Mouse (Mus musculus) stomach, embryonic 15.5 days (tissue): ENCODE measurements at regions not wholly inside any gene's neighbourhood (a gene's known extent, or its start where the extent isn't known, plus 50 kb on each side); places are given as distances from the start of the nearest gene placed in this dataset.

ENCODE experiments used
- ATAC-seq: fragments of 200-750 bp; cut with Nextera tagmentation; 2 replicates; pipeline ENCODE4 v1.8.0; 2017; ENCODE audit warnings: low read depth, moderate number of reproducible peaks, moderate TSS enrichment; ENCODE audit not compliant: insufficient read depth, low FRiP score
- H3K27ac ChIP-seq: fragments of 300-500 bp; sonication (generic); 2 replicates; pipeline ENCODE4 v1.5.1; 2015; ENCODE audit warnings: mild to moderate bottlenecking, inconsistent platforms
- H3K27me3 ChIP-seq: fragments of 300-500 bp; sonication (generic); replicated peaks from 2 replicates; pipeline ENCODE4 v1.6.1; 2015; ENCODE audit warnings: inconsistent platforms
- H3K36me3 ChIP-seq: fragments of 300-500 bp; sonication (generic); 2 replicates; pipeline ENCODE4 v1.6.1; 2015; ENCODE audit warnings: inconsistent platforms
- H3K4me1 ChIP-seq: fragments of 300-500 bp; sonication (generic); 2 replicates; pipeline ENCODE4 v1.6.1; 2015; ENCODE audit warnings: inconsistent platforms
- H3K4me2 ChIP-seq: fragments of 300-500 bp; sonication (generic); 2 replicates; pipeline ENCODE4 v1.6.1; 2015; ENCODE audit warnings: mild to moderate bottlenecking, inconsistent platforms
- H3K4me3 ChIP-seq: fragments of 300-500 bp; sonication (generic); replicated peaks from 2 replicates; pipeline ENCODE4 v1.5.1; 2015; ENCODE audit warnings: inconsistent platforms
- H3K9ac ChIP-seq: fragments of 300-500 bp; sonication (generic); 2 replicates; pipeline ENCODE4 v1.6.1; 2015; ENCODE audit warnings: inconsistent platforms
- H3K9me3 ChIP-seq: fragments of 300-500 bp; sonication (generic); 2 replicates; pipeline ENCODE4 v1.6.1; 2016; ENCODE audit warnings: inconsistent platforms
- WGBS: fragments of 180-500 bp; shearing (Covaris S2); methylation state at CpG from one replicate; pipeline ENCODE4 v1.1.7; 2015; 5-methylcytosine and 5-hydroxymethylcytosine counted together

GRCm38 (mm10) chr8:49282401-49282800 is 438.6 kb upstream of the Tenm3 start:
- H3K27me3 ChIP-seq = no peaks in the 10 kb centered on the region
- H3K9me3 ChIP-seq = no peaks in the 10 kb centered on the region
- no peaks in the 10 kb centered on the region for H3K36me3 ChIP-seq
- no peak for ATAC-seq
- WGBS = 59% methylated on average over 4 of the region's 4 CpGs
- H3K27ac ChIP-seq = no peak overlapping the region
- H3K4me3 ChIP-seq = no peak overlapping the region
- H3K9ac ChIP-seq = no peak overlapping the region
- H3K4me1 ChIP-seq = no peaks in the 10 kb centered on the region
- no peak overlapping the region for H3K4me2 ChIP-seq

- Histone ChIP-seq H3K4me3 (no peak overlapping the region), H3K4me1 (no peaks in the 10 kb centered on the region), H3K27ac (no peak overlapping the region), H3K4me2 (no peak overlapping the region), H3K27me3 (no peaks in the 10 kb centered on the region), H3K9ac (no peak overlapping the region), H3K9me3 (no peaks in the 10 kb centered on the region), H3K36me3 (no peaks in the 10 kb centered on the region)
- ATAC-seq = no peak
- WGBS = 82% methylated on average over 5 of the region's 5 CpGs
These were observed 437.5 kb upstream of the Tenm3 start for GRCm38 (mm10) chr8:49281254-49281653.

GRCm38 (mm10) chr8:49274031-49274430 is 430.3 kb upstream of the Tenm3 start:
- no peak overlapping the region for H3K4me3 ChIP-seq
- no peak overlapping the region for H3K27ac ChIP-seq
- no peak overlapping the region for H3K4me2 ChIP-seq
- H3K27me3 ChIP-seq = no peaks in the 10 kb centered on the region
- ATAC-seq = no peak
- no peaks in the 10 kb centered on the region for H3K9me3 ChIP-seq
- no peaks in the 10 kb centered on the region for H3K4me1 ChIP-seq
- H3K9ac ChIP-seq = no peak overlapping the region
- H3K36me3 ChIP-seq = no peaks in the 10 kb centered on the region
- 89% methylated on average over 4 of the region's 4 CpGs for WGBS

- Histone ChIP-seq H3K9me3 (no peaks in the 10 kb centered on the region), H3K27me3 (no peaks in the 10 kb centered on the region), H3K27ac (no peak overlapping the region), H3K36me3 (no peaks in the 10 kb centered on the region), H3K4me2 (no peak overlapping the region), H3K4me1 (no peaks in the 10 kb centered on the region), H3K4me3 (no peak overlapping the region), H3K9ac (no peak overlapping the region)
- WGBS = 100% methylated on average over 1 of the region's 1 CpGs
- no peak for ATAC-seq
These were observed 429.4 kb upstream of the Tenm3 start for GRCm38 (mm10) chr8:49273109-49273508.

- 71% methylated on average over 6 of the region's 6 CpGs for WGBS
- Histone ChIP-seq H3K4me2 (no peak overlapping the region), H3K9me3 (no peaks in the 10 kb centered on the region), H3K4me1 (no peaks in the 10 kb centered on the region), H3K4me3 (no peak overlapping the region), H3K27ac (no peak overlapping the region), H3K27me3 (no peaks in the 10 kb centered on the region), H3K36me3 (no peaks in the 10 kb centered on the region), H3K9ac (no peak overlapping the region)
- no peak for ATAC-seq
These were observed 419.7 kb upstream of the Tenm3 start for GRCm38 (mm10) chr8:49263416-49263815.

- Histone ChIP-seq H3K36me3 (no peaks in the 10 kb centered on the region), H3K27ac (no peak overlapping the region)
These were observed 419.0 kb upstream of the Tenm3 start for GRCm38 (mm10) chr8:49262797-49263196.

GRCm38 (mm10) chr8:49255954-49256353 is 412.2 kb upstream of the Tenm3 start:
- ATAC-seq = no peak
- H3K9me3 ChIP-seq = no peaks in the 10 kb centered on the region
- H3K27me3 ChIP-seq = no peaks in the 10 kb centered on the region
- H3K4me3 ChIP-seq = no peak overlapping the region
- H3K4me2 ChIP-seq = no peak overlapping the region
- no peaks in the 10 kb centered on the region for H3K36me3 ChIP-seq
- WGBS = 63% methylated on average over 2 of the region's 2 CpGs
- no peak overlapping the region for H3K9ac ChIP-seq
- no peak overlapping the region for H3K27ac ChIP-seq
- no peaks in the 10 kb centered on the region for H3K4me1 ChIP-seq

More at GRCm38 (mm10) chr8:49262797-49263196, 419.0 kb upstream of the Tenm3 start:
- ATAC-seq = no peak
- H3K9ac ChIP-seq = no peak overlapping the region
- no peak overlapping the region for H3K4me2 ChIP-seq
- no peak overlapping the region for H3K4me3 ChIP-seq
- no peaks in the 10 kb centered on the region for H3K4me1 ChIP-seq
- H3K9me3 ChIP-seq = no peaks in the 10 kb centered on the region
- no peaks in the 10 kb centered on the region for H3K27me3 ChIP-seq
- WGBS = 74% methylated on average over 3 of the region's 3 CpGs

GRCm38 (mm10) chr8:49254311-49254828 is 410.6 kb upstream of the Tenm3 start:
- Histone ChIP-seq H3K36me3 (no peaks in the 10 kb centered on the region), H3K9me3 (no peaks in the 10 kb centered on the region), H3K27me3 (no peaks in the 10 kb centered on the region), H3K4me2 (no peak overlapping the region), H3K9ac (no peak overlapping the region), H3K27ac (no peak overlapping the region), H3K4me1 (no peaks in the 10 kb centered on the region), H3K4me3 (no peak overlapping the region)
- WGBS = 71% methylated on average over 3 of the region's 3 CpGs
- no peak for ATAC-seq

- Histone ChIP-seq H3K9ac (no peak overlapping the region), H3K4me3 (no peak overlapping the region), H3K27me3 (no peaks in the 10 kb centered on the region), H3K9me3 (no peaks in the 10 kb centered on the region), H3K4me1 (no peaks in the 10 kb centered on the region), H3K4me2 (no peak overlapping the region), H3K36me3 (no peaks in the 10 kb centered on the region), H3K27ac (no peak overlapping the region)
- WGBS = 64% methylated on average over 5 of the region's 5 CpGs
- ATAC-seq = no peak
These were observed 399.3 kb upstream of the Tenm3 start for GRCm38 (mm10) chr8:49243002-49243401.

GRCm38 (mm10) chr8:49236822-49237071 is 393.0 kb upstream of the Tenm3 start:
- Histone ChIP-seq H3K36me3 (no peaks in the 10 kb centered on the region), H3K9ac (no peak overlapping the region), H3K4me2 (no peak overlapping the region), H3K4me1 (no peaks in the 10 kb centered on the region), H3K27ac (no peak overlapping the region), H3K9me3 (no peaks in the 10 kb centered on the region), H3K4me3 (no peak overlapping the region), H3K27me3 (no peaks in the 10 kb centered on the region)
- 66% methylated on average over 4 of the region's 4 CpGs for WGBS
- ATAC-seq = no peak

- H3K9ac ChIP-seq = no peak overlapping the region
- no peak overlapping the region for H3K4me3 ChIP-seq
- no peaks in the 10 kb centered on the region for H3K27me3 ChIP-seq
- WGBS = 82% methylated on average over 7 of the region's 7 CpGs
- ATAC-seq = no peak
- no peaks in the 10 kb centered on the region for H3K9me3 ChIP-seq
- H3K27ac ChIP-seq = no peak overlapping the region
- H3K4me1 ChIP-seq = no peaks in the 10 kb centered on the region
- no peaks in the 10 kb centered on the region for H3K36me3 ChIP-seq
- H3K4me2 ChIP-seq = no peak overlapping the region
These were observed 392.5 kb upstream of the Tenm3 start for GRCm38 (mm10) chr8:49236021-49236821.

- no peaks in the 10 kb centered on the region for H3K9me3 ChIP-seq
- no peak overlapping the region for H3K4me2 ChIP-seq
- no peak overlapping the region for H3K9ac ChIP-seq
- no peak overlapping the region for H3K4me3 ChIP-seq
- WGBS = 81% methylated on average over 18 of the region's 18 CpGs
- no peaks in the 10 kb centered on the region for H3K36me3 ChIP-seq
- H3K27me3 ChIP-seq = no peaks in the 10 kb centered on the region
- no peak for ATAC-seq
- no peak overlapping the region for H3K27ac ChIP-seq
- no peaks in the 10 kb centered on the region for H3K4me1 ChIP-seq
These were observed 380.2 kb upstream of the Tenm3 start for GRCm38 (mm10) chr8:49223841-49224420.

GRCm38 (mm10) chr8:49195333-49195640 is 351.5 kb upstream of the Tenm3 start:
- no peaks in the 10 kb centered on the region for H3K27me3 ChIP-seq
- ATAC-seq = no peak
- no peaks in the 10 kb centered on the region for H3K36me3 ChIP-seq
- H3K4me3 ChIP-seq = no peak overlapping the region
- H3K27ac ChIP-seq = no peak overlapping the region
- H3K4me1 ChIP-seq = no peaks in the 10 kb centered on the region
- no peaks in the 10 kb centered on the region for H3K9me3 ChIP-seq
- no peak overlapping the region for H3K9ac ChIP-seq
- 70% methylated on average over 4 of the region's 4 CpGs for WGBS
- H3K4me2 ChIP-seq = no peak overlapping the region
